Mouse (Mus musculus) myocyte (in vitro differentiated cells): ENCODE results near the gene Cenpo.

Experiments
- E2F4 ChIP-seq: IDR thresholded peaks from one replicate; pipeline ENCODE4 v1.6.1; 2011; ENCODE audit warnings: mild to moderate bottlenecking, control low read depth, moderate library complexity; ENCODE audit not compliant: insufficient read depth
- MAX ChIP-seq: IDR thresholded peaks from one replicate; pipeline ENCODE4 v1.6.1; 2011; ENCODE audit warnings: low read depth, mild to moderate bottlenecking, control low read depth
- MYOD1 ChIP-seq, 3 experiments: IDR thresholded peaks; one replicate each; pipeline ENCODE4 v1.6.1; 2011; ENCODE audit warnings: control low read depth in 2 of 3, low read depth in 2 of 3, mild to moderate bottlenecking in 2 of 3, moderate library complexity in 1 of 3; ENCODE audit not compliant: insufficient read length in 2 of 3, control insufficient read depth in 1 of 3
- MYOG ChIP-seq, 3 experiments: IDR thresholded peaks; one replicate each; pipeline ENCODE4 v1.6.1; 2011; ENCODE audit warnings: control low read depth in 2 of 3, low read depth in 2 of 3, mild to moderate bottlenecking in 2 of 3; ENCODE audit not compliant: insufficient read length in 2 of 3, control insufficient read depth in 1 of 3, insufficient read depth in 1 of 3
- POLR2A ChIP-seq: IDR thresholded peaks from one replicate; pipeline ENCODE4 v1.6.1; 2011; ENCODE audit warnings: low read depth, mild to moderate bottlenecking, control low read depth, moderate library complexity; ENCODE audit not compliant: insufficient read length
- POLR2AphosphoS2 ChIP-seq: IDR thresholded peaks from one replicate; pipeline ENCODE4 v1.6.1; 2011; ENCODE audit warnings: low read depth, control low read depth; ENCODE audit not compliant: insufficient read length

DNA sequence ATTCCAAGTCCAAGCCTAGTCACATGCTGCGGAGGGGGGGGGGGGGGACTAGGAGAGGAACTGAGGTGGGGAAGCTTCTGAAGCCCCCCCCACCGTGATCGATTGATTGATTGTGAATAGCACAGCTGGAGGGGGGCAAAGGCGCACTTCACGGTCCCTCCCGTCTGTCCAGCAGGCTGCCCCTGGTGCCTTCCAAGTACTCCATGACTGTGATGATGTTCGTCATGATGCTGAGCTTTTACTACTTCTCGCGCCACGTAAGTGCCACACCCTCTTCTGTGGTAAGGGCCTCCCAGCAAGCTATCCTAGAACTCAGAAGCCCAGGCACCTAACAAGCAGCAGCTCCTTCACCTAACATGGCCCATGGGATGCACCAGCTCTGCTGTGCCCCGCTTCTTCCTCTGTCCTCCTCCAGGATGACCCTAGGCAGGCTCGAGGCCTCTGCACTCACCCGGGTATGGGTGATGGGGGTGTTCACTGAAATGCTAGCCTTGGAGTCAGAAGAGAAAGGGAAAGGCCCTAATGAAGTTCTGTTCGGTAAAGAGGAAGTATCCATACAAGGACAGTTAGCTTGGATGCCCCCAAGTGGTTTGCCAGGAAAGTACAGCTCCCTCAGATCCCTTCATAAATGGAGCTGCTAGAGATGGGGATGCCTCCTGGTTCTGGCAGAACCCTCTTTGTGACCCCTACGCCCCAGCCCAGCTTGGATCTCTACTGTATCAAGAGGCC, 25.5 kb downstream of the Cenpo start:
- TF ChIP-seq E2F4 (no peak), POLR2A (no peak), MYOG (IDR thresholded peaks at IDR 0.05; ENCODE audit: control insufficient read depth in 1 of 3, insufficient read depth in 1 of 3, insufficient read length in 2 of 3, low read depth in 2 of 3) (no peak), MAX (no peak), POLR2AphosphoS2 (no peak), MYOD1 (IDR thresholded peaks at IDR 0.05; ENCODE audit: control insufficient read depth in 1 of 3, insufficient read length in 2 of 3, low read depth in 2 of 3) (no peak)
